Mouse (Mus musculus) cerebellum, postnatal 4 days (tissue): ENCODE results near the gene Gm45208.
"Not testable (repeated sequence)": the region's sequence is repeated elsewhere in the genome, so short reads cannot be mapped to it uniquely, and the experiment has no call there.

Experiments used
- DNase-seq, 2 experiments: peaks; one replicate each; pipeline ENCODE4 v3.0.0; 2022; ENCODE audit warnings: low spot score in 2 of 2, mixed read lengths in 1 of 2

Gene Gm45208

DNA sequence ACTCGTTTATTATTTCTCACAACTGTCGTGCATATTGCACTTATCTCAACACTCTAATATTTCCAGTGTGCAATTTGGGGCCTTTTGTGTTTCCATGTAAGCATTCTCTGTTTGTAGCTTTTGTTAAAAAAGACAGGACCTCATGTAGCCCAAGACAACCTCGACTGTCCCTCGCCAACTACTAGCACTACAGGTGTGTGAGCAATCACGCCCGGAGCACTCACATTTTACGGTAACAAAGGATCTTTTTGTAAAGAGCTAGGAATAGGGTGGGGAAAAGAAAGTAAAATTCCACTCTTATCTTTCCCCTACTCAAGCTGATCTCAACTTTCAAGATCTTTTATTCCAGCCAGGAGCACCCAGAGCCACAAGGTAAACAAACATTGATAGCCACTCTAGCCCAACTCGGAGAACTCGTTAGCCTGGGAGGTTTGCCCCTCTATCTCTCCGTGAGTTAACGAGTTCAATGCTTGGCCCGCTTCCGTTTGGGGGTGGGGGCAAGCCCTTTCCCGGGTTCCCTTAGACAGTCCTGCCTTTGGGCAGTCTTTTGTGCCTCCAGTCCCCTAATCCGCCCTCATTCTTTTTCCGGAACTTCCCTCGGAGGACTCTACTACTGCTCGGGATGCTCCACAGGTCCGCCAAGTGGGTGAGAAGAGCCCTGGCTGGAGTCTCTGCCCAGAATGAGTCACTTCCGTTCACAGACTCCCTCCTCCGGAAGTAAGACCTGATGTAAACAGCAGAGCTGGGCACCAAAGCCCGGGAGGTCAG lies at the start of gene Gm45208:
Gene Gm45208, plus strand, starts transcription at position 732 of the 768 bp plus-strand sequence.
- DNase-seq = peak; percentile 22 to 47

GRCm38 (mm10) chrX:7672739-7673138 lies 49.3 kb upstream of the Gm45208 start:
- DNase-seq = no peak

- DNase-seq = no peak
Measured at GRCm38 (mm10) chrX:7673578-7674281, 48.3 kb upstream of the Gm45208 start.

DNA sequence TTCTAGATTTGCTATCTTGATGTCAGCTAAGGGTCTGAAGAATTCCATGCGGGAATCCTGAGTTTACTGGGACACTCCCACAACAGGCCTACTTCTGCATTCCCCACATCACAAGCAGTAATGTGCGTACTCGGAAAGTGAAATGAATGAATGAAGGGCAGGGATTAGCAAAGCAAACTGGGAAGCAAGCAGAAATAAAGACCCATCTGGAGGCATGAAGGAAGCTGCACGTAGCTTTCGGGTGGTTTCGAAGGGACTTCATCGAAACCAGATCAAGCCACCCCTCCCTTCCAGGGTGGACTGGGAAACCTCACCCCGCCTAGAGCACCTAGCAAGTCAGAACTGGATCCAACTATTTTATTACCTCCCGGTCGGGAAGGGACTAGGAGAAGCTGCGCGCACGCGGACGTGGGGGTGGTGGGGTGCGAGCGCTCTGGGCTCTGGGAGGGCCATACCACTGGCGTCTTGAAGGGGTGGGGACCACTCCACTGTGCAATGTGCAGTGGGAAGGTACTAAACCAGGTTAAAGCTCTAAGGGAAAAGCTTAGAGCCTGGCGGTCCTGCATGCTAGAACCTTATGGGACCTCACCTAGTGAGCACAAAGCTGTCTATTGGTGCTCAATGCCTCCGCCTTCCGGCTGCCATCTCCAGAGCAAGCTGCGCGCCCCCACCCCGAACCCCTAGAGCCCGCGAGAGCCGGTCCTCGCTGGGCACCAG lies 47.6 kb upstream of the Gm45208 start:
- DNase-seq = no peak

DNA sequence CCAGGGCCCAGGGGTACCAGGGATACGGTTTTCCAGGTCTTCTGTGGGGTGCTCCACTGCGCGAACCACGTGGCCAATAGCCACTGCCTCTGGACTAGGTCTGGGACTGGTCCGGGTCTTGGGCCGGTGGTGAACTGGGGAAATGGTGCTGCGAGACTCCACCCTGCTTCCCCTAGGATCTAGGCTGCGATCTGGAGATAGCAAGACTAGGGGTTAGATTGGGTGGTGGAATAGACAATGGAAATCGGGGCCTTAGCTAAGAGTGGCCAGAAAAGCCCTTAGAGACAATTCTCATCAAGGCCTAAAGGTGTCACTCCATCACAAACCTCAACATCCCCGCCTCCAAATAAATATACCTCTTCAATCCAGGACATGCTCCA lies 47.1 kb upstream of the Gm45208 start:
- no peak for DNase-seq

- DNase-seq = no peak
Measured at GRCm38 (mm10) chrX:7678986-7679385, 43.1 kb upstream of the Gm45208 start.

DNA sequence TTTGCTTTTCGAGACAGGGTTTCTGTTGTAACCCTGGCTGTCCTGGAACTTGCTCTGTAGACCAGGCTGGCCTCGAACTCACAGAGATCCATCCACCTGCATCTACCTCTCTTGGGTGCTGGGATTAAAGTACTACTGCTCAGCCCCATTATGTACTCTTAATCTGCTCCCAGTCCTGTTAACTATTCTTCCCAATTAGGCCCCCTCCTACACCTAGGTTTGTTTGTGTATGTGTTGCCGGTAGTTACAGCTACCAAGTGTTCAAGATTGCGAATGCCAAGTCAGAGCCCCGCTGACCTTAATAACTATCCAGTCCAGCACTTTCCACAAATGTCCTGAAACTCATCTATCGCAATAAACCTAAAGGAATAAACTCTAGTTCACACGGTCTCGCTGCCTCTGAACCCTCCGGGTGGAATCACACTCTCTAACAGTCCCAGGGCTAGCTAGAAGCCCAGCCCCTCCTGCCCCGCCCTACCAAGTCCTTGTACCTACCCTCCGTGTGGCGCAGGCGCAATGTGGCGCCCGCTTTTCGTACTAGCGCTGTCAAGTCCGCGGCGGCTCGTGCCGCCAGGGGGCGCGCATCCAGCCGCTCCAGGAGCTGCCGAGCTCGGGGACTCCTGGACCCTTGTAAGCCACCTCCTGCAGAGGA lies 42.5 kb upstream of the Gm45208 start:
- peak; percentile 50 to 84 for DNase-seq

DNA sequence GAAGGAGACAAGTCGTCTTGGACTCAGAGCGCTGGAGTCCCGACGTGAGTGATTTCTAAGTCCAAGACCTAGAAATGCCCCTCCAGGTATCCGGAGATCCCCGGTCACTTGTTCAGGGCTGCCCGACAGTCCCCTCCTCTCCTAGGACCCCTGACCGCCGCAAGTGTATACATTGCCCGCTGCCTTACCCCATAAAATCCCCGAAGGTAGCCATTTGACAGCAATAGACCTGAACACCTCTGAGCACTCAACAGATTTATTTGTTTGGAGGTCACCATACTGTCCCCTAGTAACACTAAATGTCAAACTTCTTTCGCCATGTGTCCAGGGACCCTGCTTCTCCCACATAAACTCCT lies 42.0 kb upstream of the Gm45208 start:
- no peak for DNase-seq

DNA sequence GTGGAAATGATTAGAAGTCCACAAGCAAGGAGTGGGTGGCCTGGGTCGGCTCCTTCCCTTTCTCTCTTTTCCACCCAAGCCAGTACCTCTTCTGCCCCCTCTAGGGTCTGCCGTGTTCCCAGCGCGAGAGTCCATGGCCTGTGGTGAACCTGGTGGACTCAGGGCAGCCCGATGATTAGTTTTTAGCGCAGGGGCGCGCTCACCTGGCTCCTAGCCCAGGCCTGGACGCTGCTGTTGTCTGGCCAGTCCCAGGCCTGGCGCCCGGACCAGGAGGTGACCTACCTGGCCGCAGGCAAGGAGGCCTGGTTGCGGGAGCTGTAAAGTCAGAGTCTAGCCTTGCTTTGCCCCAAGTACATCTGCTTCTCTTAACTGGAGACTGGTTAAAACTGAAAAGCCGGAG lies 41.2 kb upstream of the Gm45208 start, which contains the start of gene Magix:
Gene Magix, minus strand, starts transcription at position 388 of the 400 bp plus-strand sequence.
- DNase-seq = no peak

- no peak for DNase-seq
Measured at GRCm38 (mm10) chrX:7688321-7688720, 33.7 kb upstream of the Gm45208 start.

- no peak for DNase-seq
Measured at GRCm38 (mm10) chrX:7690486-7690885, 31.6 kb upstream of the Gm45208 start.

DNA sequence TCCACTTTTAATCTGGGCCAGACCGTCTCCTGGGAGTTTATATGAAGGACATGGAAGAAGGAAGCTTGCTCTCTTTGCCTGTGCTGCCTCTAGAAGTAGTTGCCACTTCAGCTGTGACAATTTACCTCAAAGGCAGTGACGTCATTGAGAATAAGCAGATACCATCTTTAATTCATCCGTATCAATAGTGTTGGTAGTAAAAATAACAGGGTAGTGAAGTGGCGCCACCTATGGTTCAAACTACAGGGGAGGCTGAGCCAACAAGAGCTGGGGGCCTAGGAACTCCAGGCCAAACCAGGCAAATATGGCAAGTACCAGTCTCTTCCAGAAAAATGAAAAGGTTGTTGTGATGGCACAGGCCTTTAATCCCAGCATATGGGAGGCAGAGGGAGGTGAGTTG lies 29.2 kb upstream of the Gm45208 start:
- DNase-seq = no peak

- no peak for DNase-seq
Measured at GRCm38 (mm10) chrX:7696520-7696919, 25.5 kb upstream of the Gm45208 start.

- peak; percentile 25 to 62 for DNase-seq
Measured at GRCm38 (mm10) chrX:7696954-7697381, 25.1 kb upstream of the Gm45208 start, which contains the start of gene Gpkow. Gene Gpkow, plus strand, starts transcription at chrX:7697131.

- DNase-seq = not testable (repeated sequence)
Measured at GRCm38 (mm10) chrX:7713764-7714134, 8.3 kb upstream of the Gm45208 start.

- DNase-seq = peak; percentile 66 to 88
Measured at GRCm38 (mm10) chrX:7714135-7714899, 7.7 kb upstream of the Gm45208 start, which contains the start of gene Wdr45. Gene Wdr45, plus strand, starts transcription at chrX:7714333.

GRCm38 (mm10) chrX:7716058-7716457 lies 6.0 kb upstream of the Gm45208 start:
- not testable (repeated sequence) for DNase-seq

DNA sequence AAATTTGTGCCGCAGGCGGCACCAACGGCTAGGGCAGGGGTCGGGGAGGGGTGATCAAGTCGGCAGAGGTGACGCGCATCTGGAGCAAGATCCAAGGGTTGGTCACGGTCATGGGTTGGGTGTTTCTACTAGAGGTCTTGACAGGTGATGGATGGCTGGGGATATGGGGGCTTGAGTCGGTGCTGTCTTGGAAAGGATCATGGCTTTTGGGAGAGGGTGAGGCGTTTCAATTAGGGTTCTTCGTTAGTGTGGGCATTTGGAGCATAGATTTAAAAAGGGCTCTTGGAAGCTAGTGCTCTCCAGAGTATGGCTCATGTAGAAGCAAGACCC lies 202 bp downstream of the Gm45208 start:
- no peak for DNase-seq

GRCm38 (mm10) chrX:7722691-7723090 lies 646 bp downstream of the Gm45208 start:
- no peak for DNase-seq

DNA sequence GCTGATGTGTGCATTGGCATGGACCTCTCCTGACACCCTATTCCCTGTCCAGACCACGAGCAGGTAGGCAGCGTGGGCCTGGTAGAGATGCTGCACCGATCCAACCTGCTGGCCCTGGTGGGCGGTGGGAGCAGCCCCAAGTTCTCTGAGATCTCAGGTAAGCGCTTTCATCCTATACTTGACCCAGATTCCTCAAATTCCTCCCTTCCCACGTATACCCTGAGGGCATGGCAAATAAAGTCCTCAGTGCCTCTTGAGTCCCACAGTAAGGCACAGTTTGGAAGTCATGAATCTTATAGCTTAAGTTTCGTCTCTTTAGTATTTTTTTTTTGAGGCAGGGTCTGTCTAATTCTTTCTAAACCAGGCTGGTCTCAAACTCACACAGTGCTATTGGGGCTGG lies 2.1 kb downstream of the Gm45208 start:
- no peak for DNase-seq

GRCm38 (mm10) chrX:7725841-7726240 lies 3.8 kb downstream of the Gm45208 start:
- no peak for DNase-seq
